ENCODE assay signal across 8 mouse cellular contexts in genomic region chr8:70757523-70758307, GRCm38 (mm10). TPM values are rescaled to one million over a fixed set of nuclear protein-coding genes. Genes with fewer than 3 reads are reported as not detected.
DNase-seq lines count a peak whose midpoint lies in the region; ATAC-seq lines count a peak whose summit lies in the region.
"Had no signal": no experiment of that assay in that cellular context is flagged by ENCODE, and none has a peak within 500 bp of the region (broad histone marks: within the 10 kb centered on the region; RNA-seq: fewer than 3 reads in every experiment).

No protein-coding gene starts in this region.

- H3K4me3 ChIP-seq in hindbrain, embryonic 13.5 days, result no peak overlapping the region
- H3K4me3 ChIP-seq: embryonic facial prominence, embryonic 12.5 days had no signal

- peak overlapping the region; percentile 49; the same call in 1 of the 2 replicates for H3K9ac ChIP-seq in hindbrain, embryonic 13.5 days
- H3K9ac ChIP-seq: embryonic facial prominence, embryonic 12.5 days had no signal

- no peak overlapping the region for H3K4me2 ChIP-seq in hindbrain, embryonic 13.5 days
- H3K4me2 ChIP-seq: embryonic facial prominence, embryonic 12.5 days had no signal

- 61% methylated on average over 22 of the region's 22 CpGs for WGBS in hindbrain, embryonic 13.5 days

- H3K27me3 ChIP-seq in hindbrain, embryonic 13.5 days, result no peaks in the 10 kb centered on the region
- H3K27me3 ChIP-seq: embryonic facial prominence, embryonic 12.5 days had no signal

- ATAC-seq in hindbrain, embryonic 13.5 days (ENCODE audit: low FRiP score), result no peak

- H3K9me3 ChIP-seq in hindbrain, embryonic 13.5 days, result no peaks in the 10 kb centered on the region
- H3K9me3 ChIP-seq: embryonic facial prominence, embryonic 12.5 days had no signal

- DNase-seq in layer of hippocampus, adult 9-11 months, result peak; percentile 29
- no peak for DNase-seq in layer of hippocampus, adult 11-12 months (ENCODE audit: low spot score)
- DNase-seq in urinary bladder, adult 2 months (ENCODE audit: low spot score), result peak; percentile 18
- no peak for DNase-seq in urinary bladder, adult 18-20 months (ENCODE audit: low spot score in 2 of 2)
- peak; percentile 30 to 46 for DNase-seq in cerebellum, adult 18-20 months
- peak; percentile 55 for DNase-seq in testis, postnatal 10 days (ENCODE audit: low spot score)

- H3K27ac ChIP-seq in hindbrain, embryonic 13.5 days, result peak overlapping the region; percentile 20
- H3K27ac ChIP-seq: embryonic facial prominence, embryonic 12.5 days had no signal

- peaks cover 63% of the 10 kb centered on the region for H3K4me1 ChIP-seq in hindbrain, embryonic 13.5 days (replicated peaks)

- peaks cover 32% of the 10 kb centered on the region for H3K36me3 ChIP-seq in hindbrain, embryonic 13.5 days

RNA-seq across cellular contexts. Expression of gene Mpv17l2, which starts 3.0 kb away (rescaled TPM):
- polyA plus RNA-seq in urinary bladder, adult 2 months (2012; rRNA removed), result 38.2 and 41.9 TPM in 2 replicates
- 40.8 and 44.5 TPM in 2 replicates for polyA plus RNA-seq in hindbrain, embryonic 13.5 days (2015; fragmentation: Nextera tagmentation; extraction: Ambion mirVana)

RNA-seq across cellular contexts. Expression of gene Rab3a, which starts 3.2 kb away (rescaled TPM):
- polyA plus RNA-seq in urinary bladder, adult 2 months (2012; rRNA removed), result 34.1 and 35.3 TPM in 2 replicates
- 352 and 355 TPM in 2 replicates for polyA plus RNA-seq in hindbrain, embryonic 13.5 days (2015; fragmentation: Nextera tagmentation; extraction: Ambion mirVana)

RNA-seq across cellular contexts. Expression of gene Pik3r2, which starts 18.8 kb away (rescaled TPM):
- polyA plus RNA-seq in urinary bladder, adult 2 months (2012; rRNA removed), result 57.3 and 66.0 TPM in 2 replicates
- polyA plus RNA-seq in hindbrain, embryonic 13.5 days (2015; fragmentation: Nextera tagmentation; extraction: Ambion mirVana), result 90.0 and 94.1 TPM in 2 replicates

RNA-seq across cellular contexts. Expression of gene Pde4c, which starts 34.2 kb away (rescaled TPM):
- 0.54 and 0.59 TPM in 2 replicates for polyA plus RNA-seq in urinary bladder, adult 2 months (2012; rRNA removed)
- 0.14 and 0.23 TPM in 2 replicates for polyA plus RNA-seq in hindbrain, embryonic 13.5 days (2015; fragmentation: Nextera tagmentation; extraction: Ambion mirVana)

RNA-seq across cellular contexts. Expression of gene Gm3336, which starts 39.4 kb away (rescaled TPM):
- polyA plus RNA-seq in urinary bladder, adult 2 months (2012; rRNA removed), result 0.46 and 0.56 TPM in 2 replicates
- polyA plus RNA-seq in hindbrain, embryonic 13.5 days (2015; fragmentation: Nextera tagmentation; extraction: Ambion mirVana), result not detected in 2 replicates
- polyA plus RNA-seq: embryonic facial prominence, embryonic 12.5 days had no signal

Comparison
In these comparisons a context has a peak if more than half of its experiments do, and no peak if none do; other contexts are left out.
1. DNase-seq: peak in layer of hippocampus, adult 9-11 months (single experiment), urinary bladder, adult 2 months (single experiment), cerebellum, adult 18-20 months (2 of 2) and testis, postnatal 10 days (single experiment); none in layer of hippocampus, adult 11-12 months (single experiment) and urinary bladder, adult 18-20 months (0 of 2).